Mouse (Mus musculus) NIH3T3 (cell line): ENCODE results near the gene Sh3bgrl3.
A peak's percentile ranks its signal among the peaks of the same experiment; 100 is the strongest.

Source experiments
- DNase-seq: peaks from one replicate; pipeline ENCODE4 v3.0.0-alpha.2; 2012; ENCODE audit warnings: low read depth

Gene Sh3bgrl3

GRCm38 (mm10) chr4:134128983-134129362, 384 bp upstream of the Sh3bgrl3 start:
- DNase-seq = no peak

- peak; percentile 21 for DNase-seq
Observed at GRCm38 (mm10) chr4:134127793-134128192, 796 bp downstream of the Sh3bgrl3 start.

DNA sequence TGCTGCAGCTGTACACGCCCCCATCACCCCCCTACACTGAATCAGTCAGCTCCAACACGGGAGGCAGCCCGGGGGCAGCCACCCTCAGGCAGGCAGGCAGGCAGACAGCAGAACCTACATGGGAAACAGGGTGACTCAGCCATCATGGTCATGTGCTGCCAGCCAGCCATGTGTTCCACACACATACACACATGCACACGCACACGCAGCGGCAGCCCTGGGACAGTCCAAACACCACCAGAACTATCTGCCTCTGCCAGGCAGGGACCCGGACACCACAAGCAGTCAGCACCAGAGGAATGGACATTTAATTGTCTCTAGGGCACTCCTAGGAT, 1.5 kb downstream of the Sh3bgrl3 start:
- peak; percentile 58 for DNase-seq

- DNase-seq = no peak
Observed at GRCm38 (mm10) chr4:134126300-134127120, 2.1 kb downstream of the Sh3bgrl3 start.

GRCm38 (mm10) chr4:134125383-134126060, 3.1 kb downstream of the Sh3bgrl3 start:
- DNase-seq = no peak

GRCm38 (mm10) chr4:134123680-134124551, 4.7 kb downstream of the Sh3bgrl3 start:
- peak; percentile 61 for DNase-seq

- DNase-seq = no peak
Observed at GRCm38 (mm10) chr4:134123147-134123546, 5.4 kb downstream of the Sh3bgrl3 start.

GRCm38 (mm10) chr4:134122281-134122680, 6.3 kb downstream of the Sh3bgrl3 start:
- DNase-seq = peak; percentile 32

GRCm38 (mm10) chr4:134121571-134121970, 7.0 kb downstream of the Sh3bgrl3 start:
- DNase-seq = no peak

- DNase-seq = no peak
Observed at GRCm38 (mm10) chr4:134120916-134121315, 7.7 kb downstream of the Sh3bgrl3 start.

DNA sequence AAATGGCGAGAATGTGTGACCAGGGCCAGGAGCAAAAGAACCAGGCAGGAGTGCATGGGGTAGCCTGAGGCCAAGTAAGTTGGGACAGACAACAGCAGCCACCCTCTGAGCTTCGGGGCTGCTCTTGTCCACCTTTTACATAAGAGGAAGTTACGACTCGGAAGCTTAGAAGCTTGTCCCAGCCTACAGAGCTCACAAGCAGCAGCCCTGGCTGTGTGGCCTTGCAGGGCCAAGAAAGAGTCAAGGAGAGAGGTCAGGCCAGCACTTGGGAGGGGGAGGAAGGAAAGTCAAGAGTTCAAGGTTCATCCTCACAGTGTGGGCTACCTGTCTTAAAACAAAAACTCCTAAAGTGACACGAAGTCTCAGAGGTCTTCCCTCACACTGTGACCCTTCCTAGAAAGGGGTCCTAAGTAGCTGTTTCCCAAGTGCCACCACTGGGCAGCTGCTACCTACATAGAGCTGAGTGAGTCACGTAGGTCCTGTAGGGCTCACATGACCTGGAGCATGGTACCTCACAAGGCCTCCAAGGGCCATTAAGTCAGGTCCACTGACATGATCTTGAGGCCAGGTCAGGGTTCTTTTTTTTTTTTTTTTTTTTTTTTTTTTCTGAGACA, 8.3 kb downstream of the Sh3bgrl3 start:
- no peak for DNase-seq

DNA sequence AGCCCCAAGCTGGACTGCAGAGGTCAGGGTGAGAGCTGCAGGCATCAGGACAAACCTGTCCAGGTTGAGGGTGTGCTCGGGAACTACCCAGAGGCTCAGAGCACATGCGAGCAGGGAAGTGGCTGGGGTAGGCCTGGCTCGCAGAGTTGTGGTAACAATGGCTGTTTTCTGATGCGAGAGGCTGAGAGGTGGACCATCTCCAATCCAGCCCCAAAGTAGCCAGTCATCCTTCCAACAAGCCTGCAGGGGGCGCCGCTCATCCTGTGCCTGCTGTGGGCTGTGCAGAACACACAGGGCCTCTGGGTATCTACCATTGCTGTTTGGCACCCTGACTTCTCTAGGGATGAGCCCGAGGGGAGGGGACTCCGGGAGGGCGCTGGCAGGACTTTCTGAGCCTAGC, 8.9 kb downstream of the Sh3bgrl3 start:
- DNase-seq = peak; percentile 66

DNA sequence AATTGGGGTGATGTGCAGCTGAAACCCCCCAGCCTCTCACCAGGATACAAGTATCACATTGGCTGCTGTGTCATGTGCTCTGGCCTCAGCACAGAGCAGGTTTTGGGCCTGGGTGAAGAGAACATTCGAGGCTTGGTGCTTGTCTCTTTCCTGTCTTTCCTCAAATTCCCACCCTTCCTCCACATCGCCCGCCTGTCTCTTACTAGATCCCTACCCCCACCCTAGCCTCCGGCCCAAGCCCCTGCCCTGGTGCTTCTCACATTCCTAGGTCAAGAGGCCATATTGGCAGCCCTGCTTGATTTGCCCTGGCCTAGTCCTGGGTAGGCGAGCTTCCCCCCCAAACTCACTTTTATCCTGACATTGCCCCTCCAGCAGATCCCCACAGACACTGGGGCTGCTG, 9.5 kb downstream of the Sh3bgrl3 start:
- no peak for DNase-seq

GRCm38 (mm10) chr4:134118126-134118800, 10.3 kb downstream of the Sh3bgrl3 start:
- no peak for DNase-seq

DNA sequence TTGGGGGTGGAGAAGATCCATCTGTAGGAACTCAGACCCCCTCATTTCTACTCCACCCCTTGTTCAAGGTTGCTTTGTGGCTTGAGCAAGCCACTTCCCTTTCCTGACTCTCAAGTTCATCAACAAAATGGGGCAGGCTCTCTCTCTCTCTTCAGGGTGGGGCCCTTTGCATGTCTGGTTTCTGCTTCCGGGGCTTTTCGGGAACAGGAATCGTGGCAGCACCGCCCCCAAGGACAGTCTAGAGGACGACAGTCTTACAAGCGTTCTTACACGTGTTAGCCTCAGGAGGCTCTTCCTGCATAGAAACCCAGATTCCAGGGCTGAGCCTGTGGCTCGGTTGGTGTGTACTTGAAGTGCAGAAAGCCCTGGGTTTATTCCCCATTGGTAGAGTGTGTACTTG, 11.6 kb downstream of the Sh3bgrl3 start:
- DNase-seq = no peak

DNA sequence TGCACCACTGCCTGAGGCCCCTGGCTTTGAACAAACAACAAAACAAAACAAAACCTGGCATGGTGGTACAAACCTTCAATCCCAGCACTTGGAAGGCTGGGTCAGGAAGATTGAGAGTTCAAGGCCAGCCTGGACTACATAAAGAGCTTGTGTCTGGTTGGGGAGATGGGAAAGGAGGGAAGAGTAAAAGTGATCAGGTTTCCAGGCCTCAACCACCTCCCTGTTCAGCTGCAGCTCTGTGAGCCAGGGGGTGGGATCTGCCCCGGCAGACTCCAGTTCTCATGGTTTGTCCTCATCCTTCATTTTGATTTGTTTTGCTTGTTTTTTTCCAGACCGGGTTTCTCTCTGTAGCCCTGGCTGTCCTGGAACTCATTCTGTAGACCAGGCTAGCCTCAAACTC, 12.1 kb downstream of the Sh3bgrl3 start:
- no peak for DNase-seq

- no peak for DNase-seq
Observed at GRCm38 (mm10) chr4:134115215-134116144, 13.1 kb downstream of the Sh3bgrl3 start.

DNA sequence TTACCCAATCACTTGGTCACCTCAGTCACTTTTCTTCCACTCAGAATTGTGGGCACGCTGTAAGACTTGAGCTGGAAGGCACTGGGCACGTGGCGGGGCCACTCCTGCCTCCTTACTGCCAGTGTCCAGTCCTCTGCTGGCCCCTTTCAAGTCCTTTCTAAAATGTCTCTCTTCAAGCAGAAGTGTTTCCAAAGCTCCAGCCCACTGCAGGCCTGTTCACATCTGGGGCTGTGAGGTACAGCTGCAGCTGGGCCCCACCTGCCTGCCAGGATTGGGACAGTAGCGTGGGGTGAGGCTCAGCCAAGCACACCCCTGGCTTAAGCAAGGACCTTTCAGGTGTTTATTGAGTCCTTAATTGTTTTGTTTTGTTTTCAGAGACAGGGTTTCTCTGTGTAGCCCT, 14.6 kb downstream of the Sh3bgrl3 start:
- DNase-seq = no peak

DNA sequence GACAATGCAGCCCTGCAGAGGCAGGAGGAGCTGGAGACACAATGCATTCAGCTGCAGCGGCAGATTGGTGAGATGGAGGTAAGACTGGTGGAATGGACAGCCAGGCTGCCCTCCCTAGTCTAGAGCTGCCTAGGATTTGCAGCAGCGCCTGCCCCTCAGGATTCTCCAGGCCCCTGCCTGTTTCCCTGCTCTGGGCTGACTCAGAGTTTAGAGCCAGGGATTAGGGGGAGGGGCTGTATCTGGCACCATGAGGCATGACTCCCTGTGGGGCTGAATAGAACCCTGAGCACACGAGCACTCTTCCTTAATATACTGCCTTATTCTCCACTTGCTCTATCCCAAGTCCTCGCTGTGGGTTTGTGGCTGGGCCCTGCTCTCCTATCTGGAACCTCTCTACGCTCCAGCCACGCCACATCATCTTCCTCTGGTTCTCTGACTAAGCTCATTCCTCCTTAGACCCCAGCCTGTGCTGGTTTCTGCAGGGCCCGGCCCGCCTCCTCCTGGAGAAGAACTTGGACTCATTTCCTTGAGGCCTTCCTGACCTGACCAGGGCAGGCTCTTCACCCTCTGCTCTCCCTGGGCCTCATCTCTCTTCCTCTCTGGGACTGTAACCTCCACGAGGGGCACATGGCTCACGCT, 15.1 kb downstream of the Sh3bgrl3 start:
- peak; percentile 87 for DNase-seq

DNA sequence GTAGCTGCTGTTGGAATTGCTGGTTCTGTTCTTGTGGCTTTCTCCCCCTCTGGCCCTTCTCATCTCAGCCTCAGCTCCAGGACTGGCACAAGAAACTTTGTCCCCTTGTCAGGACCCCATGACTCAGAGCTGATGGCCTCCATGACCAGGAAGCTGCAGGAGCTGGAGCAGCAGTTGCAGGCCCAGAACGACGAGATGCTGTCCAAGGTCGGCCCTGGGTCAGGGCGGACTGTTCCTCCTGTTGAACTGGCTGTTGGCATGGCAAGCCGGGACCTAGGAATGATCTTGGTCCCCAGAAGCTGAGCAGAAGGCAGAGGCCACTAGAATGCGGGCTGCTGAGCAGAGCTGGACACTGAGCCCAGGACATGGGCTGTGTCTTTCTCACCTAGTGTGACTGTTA, 16.2 kb downstream of the Sh3bgrl3 start:
- DNase-seq = no peak
